Mouse (Mus musculus) A20 (cell line): ENCODE results near the gene Caskin1.

ENCODE experiments used
- DNase-seq: peaks from one replicate; pipeline ENCODE4 v3.0.0-alpha.2; 2011; ENCODE audit warnings: low read depth, low spot score

Gene Caskin1

DNA sequence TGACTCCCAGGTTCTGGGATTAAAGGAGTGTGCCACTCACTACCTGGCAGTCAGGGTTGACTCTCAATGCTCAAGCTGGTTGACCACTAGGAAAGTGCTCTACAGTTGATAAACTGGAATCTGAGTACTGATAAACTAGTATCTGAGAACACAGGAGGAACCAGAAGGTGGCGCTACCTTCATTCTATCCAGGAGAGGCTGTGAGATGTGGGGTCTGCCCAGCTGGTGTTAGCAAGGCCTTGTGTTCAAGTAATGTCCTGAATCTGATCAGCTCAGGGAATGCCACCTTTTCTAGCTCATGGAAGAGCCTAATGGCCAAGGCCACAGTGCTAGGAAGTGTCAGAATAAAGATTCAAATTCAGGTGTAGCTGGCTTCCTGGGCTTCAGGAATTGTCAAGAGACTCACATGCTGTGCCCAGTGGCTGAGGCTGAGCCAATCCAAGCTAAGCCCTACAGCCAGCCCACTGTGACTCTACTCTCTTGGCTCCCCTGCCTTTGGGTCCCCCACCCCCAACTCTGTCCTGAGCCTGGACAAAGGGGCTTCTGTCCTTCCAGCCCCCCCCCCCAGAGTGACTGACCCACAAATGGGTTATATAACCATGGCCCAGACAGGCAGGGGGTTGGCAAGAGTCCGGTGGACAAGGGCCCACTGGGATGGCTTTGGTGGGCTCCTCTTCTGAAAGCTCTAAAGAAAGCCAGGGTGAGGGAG, 6.4 kb downstream of the Caskin1 start:
- DNase-seq: peak; percentile 73

DNA sequence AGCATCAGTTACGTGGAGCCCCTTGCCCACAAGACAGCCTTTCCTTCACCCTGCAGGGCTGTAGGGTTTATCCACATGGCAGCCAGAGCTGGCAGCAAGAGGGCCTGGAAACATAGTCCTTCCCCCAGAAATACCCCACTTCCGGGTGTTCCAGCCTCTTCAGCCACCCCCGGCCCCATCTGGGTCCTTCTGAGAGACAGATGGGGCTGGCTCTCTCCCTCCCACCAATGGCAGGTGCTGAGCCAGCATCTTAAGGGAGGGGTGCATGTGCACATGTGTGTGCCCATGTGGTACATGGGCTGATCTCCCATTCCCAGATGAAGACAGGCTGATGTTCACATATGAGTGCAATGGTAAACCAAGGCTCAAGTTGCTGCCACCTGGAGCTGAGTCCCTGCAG, 7.0 kb downstream of the Caskin1 start:
- DNase-seq: no peak

DNA sequence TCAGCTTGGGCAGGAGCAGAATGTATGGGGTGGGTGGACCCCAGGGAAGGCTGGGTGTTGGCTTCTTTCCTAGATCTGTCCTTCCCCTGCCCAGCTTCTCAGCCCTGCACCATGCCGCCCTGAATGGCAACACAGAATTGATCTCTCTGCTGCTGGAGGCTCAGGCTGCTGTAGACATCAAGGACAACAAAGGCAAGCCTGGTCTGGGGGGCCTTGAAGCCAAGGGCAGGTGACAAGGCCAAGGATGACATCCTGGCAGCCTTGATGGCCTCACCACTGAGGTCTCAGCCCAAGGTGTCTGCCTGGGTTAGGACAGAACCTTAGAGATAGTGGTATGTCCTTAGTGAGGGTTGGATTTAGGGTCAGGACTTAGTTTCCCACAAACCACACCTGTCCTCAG, 7.6 kb downstream of the Caskin1 start:
- DNase-seq: no peak

DNA sequence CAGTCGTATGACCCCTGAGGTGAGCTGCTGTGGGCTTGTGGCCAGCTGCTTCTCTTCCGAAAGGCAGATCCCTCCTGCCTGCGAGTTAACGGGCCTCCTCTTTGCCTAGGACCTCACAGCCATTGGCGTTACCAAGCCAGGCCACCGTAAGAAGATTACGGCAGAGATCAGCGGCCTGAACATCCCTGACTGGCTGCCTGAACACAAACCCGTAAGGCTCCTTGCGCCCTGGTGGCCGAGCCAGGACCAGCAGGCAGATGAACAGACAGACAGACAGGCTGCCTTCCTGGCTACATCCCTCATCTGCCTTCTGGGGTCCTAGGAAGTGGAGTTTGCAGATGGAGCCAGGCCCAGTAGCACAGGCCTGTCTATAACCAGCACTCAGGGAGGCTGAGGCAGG, 13.8 kb downstream of the Caskin1 start:
- peak; percentile 22 for DNase-seq

DNA sequence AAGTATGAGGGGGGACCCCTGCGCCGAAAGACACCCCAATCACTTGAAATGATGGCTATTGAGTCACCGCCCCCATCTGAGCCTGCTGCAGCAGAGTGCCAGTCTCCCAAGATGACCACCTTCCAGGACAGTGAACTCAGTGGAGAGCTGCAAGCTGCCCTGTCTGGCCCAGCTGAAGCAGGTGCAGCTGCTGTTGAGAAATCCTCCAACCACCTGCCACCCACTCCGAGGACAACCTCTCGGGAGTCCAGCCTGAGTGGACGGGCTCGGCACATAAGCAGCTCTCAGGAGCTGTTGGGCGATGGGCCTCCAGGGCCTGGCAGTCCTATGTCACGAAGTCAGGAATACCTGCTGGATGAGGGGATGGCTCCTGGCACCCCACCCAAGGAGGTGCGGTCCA, 15.7 kb downstream of the Caskin1 start:
- DNase-seq: no peak

DNA sequence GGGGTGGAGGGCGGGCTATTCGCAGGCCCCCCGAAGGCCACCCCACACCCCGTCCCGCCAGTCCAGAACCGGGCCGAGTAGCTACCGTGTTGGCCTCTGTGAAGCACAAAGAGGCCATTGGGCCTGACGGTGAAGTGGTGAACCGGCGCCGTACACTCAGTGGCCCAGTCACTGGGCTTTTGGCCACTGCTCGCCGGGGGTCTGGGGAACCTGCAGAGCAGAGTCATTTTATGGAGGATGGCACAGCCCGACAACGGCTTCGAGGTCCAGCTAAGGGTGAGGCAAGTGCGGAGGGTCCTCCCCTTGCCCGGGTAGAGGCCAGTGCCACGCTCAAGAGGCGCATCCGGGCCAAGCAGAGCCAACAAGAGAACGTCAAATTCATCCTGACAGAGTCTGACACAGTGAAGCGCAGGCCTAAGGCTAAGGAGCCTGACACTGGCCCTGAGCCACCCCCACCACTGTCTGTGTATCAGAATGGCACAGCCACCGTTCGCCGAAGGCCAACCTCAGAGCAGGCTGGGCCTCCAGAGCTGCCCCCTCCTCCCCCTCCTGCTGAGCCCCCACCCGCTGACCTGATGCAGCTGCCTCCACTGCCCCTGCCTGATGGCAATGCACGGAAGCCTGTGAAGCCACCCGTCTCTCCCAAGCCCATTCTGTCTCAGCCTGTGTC, 17.0 kb downstream of the Caskin1 start:
- no peak for DNase-seq

GRCm38 (mm10) chr17:24506332-24507070, 18.1 kb downstream of the Caskin1 start:
- no peak for DNase-seq

GRCm38 (mm10) chr17:24507129-24507664, 18.8 kb downstream of the Caskin1 start:
- DNase-seq: no peak

- no peak for DNase-seq
Measured at GRCm38 (mm10) chr17:24507806-24508460, 19.5 kb downstream of the Caskin1 start.

DNA sequence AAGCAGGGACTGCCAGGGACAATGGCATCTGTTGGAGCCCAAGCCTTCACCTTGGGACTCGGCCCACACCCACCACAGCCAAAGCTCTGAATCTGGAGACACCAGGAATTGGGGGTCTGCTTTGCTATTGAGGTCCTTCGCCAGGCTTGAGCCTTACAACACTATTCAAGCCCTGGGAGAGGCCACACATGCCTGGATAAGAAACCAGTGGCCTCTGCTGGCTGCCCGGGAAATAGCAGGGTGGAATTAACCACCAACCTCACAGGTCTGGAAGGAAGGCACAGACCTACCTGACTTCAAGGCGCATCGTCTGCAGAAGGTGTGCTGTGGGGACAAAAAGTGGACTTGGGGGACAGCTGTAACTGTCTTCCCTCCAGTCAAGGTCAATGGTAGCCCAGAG, 25.2 kb downstream of the Caskin1 start:
- DNase-seq: peak; percentile 16

- no peak for DNase-seq
Measured at GRCm38 (mm10) chr17:24514270-24515257, 26.2 kb downstream of the Caskin1 start.

GRCm38 (mm10) chr17:24520450-24520849, 32.0 kb downstream of the Caskin1 start:
- DNase-seq: no peak

DNA sequence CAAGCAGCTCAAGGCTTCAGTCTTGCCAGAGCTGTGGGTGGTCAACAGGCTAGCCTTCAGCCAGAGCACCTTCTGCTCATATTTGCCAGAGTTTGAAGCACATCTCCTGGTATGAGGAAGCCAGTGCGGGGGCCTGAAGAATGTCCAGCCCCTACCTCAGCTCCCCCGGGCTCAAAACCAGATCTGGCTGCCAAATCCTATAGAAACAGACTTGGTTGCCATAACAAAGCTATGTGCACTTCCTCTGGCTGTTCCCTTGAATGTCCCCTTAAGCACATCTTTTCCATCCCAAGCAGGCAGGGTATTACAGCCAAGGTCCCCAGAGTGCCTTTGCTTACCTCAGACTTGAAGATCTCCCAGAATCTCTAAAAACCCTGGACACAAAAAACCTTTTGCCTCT, 36.3 kb downstream of the Caskin1 start:
- DNase-seq: no peak

GRCm38 (mm10) chr17:24527315-24527714, 38.9 kb downstream of the Caskin1 start:
- no peak for DNase-seq

DNA sequence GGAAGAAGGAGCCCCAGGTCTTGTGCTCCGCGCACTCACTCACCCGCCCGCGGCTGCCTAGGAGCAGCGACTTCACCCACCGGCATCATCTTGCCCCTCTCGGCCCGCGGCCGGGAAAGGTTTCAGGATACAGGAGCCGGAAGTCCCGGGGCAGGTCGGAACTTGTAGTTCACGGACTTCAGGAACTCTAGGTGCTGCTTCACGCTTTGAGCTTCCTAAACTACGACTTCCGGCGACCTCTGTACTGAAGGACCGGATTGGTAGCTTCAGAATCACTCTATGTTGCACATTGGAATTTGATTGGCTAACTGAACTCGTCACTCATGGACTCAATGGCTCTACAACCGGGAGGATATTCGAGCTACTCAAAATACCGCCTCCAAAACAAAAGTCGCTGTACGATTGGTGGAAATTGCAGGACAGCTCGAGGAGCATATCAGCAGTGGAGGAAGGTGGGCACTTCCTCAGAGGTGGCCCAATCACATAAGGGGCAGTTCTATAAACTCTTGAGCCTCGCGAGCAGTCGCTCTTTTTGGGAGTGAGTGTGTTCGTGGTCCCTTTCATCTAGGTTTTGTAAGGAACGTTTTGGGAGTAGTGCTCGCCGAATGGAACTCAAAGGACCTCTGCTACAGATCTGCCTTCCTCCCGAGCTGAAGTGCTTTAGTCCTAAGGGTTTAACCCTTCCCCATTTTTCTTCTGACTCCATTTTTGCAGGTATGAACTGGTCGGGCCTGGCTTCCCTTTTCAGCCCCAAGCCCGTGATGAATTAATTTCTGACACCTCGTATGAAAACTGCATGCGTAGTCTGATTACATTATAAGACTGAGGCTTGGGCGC, 39.5 kb downstream of the Caskin1 start, which contains the start of gene Traf7:
Gene Traf7 (minus strand): TSS at position 216 of the 837 bp plus-strand sequence.
- peak; percentile 99 for DNase-seq

GRCm38 (mm10) chr17:24528560-24528918, 40.1 kb downstream of the Caskin1 start:
- DNase-seq: peak; percentile 39

DNA sequence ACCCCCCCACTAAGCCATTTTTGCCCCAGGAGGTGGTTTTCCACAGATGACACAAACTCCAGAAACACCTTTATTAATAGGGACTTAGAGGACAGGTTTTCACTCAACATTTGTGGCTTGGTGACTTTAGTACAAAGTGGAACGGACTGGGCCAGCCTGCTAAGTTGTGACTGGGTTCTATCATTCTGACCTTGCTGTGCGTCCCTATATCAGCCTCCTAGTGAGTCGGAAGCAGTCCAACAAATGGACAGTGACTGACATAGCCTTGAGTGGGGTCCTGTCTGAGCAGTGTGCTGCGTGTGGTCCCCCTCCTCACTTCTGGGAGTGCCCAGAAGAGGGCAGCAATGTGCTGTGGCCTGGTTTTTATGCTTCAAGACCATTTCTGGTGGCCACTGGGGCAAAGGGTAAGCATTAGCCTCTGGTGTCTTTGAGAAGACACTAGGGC, 40.6 kb downstream of the Caskin1 start:
- peak; percentile 80 for DNase-seq

DNA sequence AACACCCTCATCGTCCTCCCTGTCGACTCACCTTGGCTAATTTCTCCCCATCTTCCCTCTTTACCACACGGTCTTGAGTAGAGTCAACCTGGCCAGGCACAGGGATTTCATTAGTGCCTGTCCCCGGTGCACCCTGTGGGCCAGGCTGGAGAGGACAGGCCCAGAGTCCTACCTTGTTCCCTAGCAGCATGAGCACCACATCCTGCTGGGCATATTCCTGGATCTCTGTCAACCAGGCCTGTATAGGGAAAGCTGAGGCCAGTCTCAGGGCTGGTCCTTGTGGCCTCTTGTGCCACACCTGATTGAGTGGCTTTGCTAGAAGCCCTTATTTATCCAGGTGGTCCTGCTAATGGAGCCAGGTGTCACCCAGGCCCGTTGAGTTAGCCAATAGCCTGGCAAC, 41.5 kb downstream of the Caskin1 start:
- DNase-seq: peak; percentile 44

DNA sequence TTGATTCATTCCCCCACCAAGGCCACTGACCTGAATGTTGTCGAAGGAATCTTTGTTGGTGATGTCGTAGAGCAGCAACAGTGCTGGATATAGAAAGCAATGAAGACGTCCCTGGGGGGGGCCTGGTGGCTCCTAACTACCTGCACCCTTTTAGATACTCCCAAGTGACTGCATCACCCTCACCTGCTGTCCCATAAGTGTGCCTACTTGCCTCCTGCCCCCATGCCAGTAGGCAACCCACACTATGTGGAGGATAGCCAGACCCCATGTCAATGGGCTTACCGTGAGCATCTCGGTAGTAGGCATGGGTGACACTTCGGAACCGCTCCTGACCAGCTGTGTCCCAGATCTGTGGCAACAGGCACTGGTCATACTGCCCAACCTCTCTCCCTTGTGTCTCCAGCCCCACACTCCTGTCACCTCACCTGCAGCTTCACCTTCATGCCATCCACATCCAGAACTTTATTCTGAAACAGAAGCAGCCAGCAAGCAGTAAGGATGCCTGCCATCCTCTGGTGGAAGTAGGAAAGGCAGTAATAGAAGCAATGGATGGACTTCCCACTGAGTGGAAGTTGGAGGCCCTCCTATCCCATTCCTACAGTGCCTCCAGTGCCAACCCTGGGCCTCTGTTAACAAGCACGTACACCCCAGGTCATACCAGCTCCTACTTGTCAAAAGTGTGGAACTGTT, 42.1 kb downstream of the Caskin1 start:
- DNase-seq: peak; percentile 49
